Mouse (Mus musculus): ENCODE data around the gene Chtf18.

GRCm38 (mm10) chr17:25738861-25739260, 11.6 kb upstream of the Chtf18 start:
- TF ChIP-seq CTCF (IDR thresholded peaks at IDR 0.05; ENCODE audit: control insufficient read depth, insufficient read depth, insufficient read length), result no peak
- TF ChIP-seq CEBPB (IDR thresholded peaks at IDR 0.05; ENCODE audit: low read depth), result no peak
- TF ChIP-seq USF1 (IDR thresholded peaks at IDR 0.05; ENCODE audit: low read depth), result no peak

Data from C2C12 (cell line).